Mouse (Mus musculus): Measurements from ENCODE around the gene Naf1. TPM values are rescaled to one million over a fixed set of nuclear protein-coding genes. Genes with fewer than 3 reads are reported as not detected.

Gene Naf1
- polyA plus RNA-seq, 1 experiment: 6.4 TPM

- no peak for DNase-seq
- no peak overlapping the region for H3K27ac ChIP-seq (ENCODE audit: insufficient read depth, low read length)
- no peak for TF ChIP-seq CTCF (IDR thresholded peaks at IDR 0.05; ENCODE audit: borderline replicate concordance, insufficient read depth, low read depth, low read length)
- no peak for TF ChIP-seq POLR2A (IDR thresholded peaks at IDR 0.05; ENCODE audit: borderline replicate concordance, insufficient read depth, low read length)
- no peak overlapping the region for H3K4me3 ChIP-seq (replicated peaks; ENCODE audit: insufficient read depth, low read depth, low read length)
- no peaks in the 10 kb centered on the region for H3K27me3 ChIP-seq (ENCODE audit: control insufficient read depth, insufficient read depth, low read length)
- no peaks in the 10 kb centered on the region for H3K4me1 ChIP-seq (ENCODE audit: control insufficient read depth, insufficient read depth, low read length)
- WGBS: 71% methylated on average over 1 of the region's 1 CpGs
Measured at GRCm38 (mm10) chr8:66883866-66884265, 23.8 kb downstream of the Naf1 start.

- DNase-seq: no peak
- Histone ChIP-seq H3K27me3 (ENCODE audit: control insufficient read depth, insufficient read depth, low read length) (no peaks in the 10 kb centered on the region), H3K4me1 (ENCODE audit: control insufficient read depth, insufficient read depth, low read length) (no peaks in the 10 kb centered on the region), H3K4me3 (replicated peaks; ENCODE audit: insufficient read depth, low read depth, low read length) (no peak overlapping the region), H3K27ac (ENCODE audit: insufficient read depth, low read length) (no peak overlapping the region)
- TF ChIP-seq POLR2A (IDR thresholded peaks at IDR 0.05; ENCODE audit: borderline replicate concordance, insufficient read depth, low read length) (no peak), CTCF (IDR thresholded peaks at IDR 0.05; ENCODE audit: borderline replicate concordance, insufficient read depth, low read depth, low read length) (no peak)
- WGBS: 80% methylated on average over 2 of the region's 2 CpGs
Measured at GRCm38 (mm10) chr8:66891879-66892278, 31.9 kb downstream of the Naf1 start.

GRCm38 (mm10) chr8:66905000-66905399 lies 45.0 kb downstream of the Naf1 start:
- no peak overlapping the region for H3K4me3 ChIP-seq (replicated peaks; ENCODE audit: insufficient read depth, low read depth, low read length)
- TF ChIP-seq CTCF (IDR thresholded peaks at IDR 0.05; ENCODE audit: borderline replicate concordance, insufficient read depth, low read depth, low read length): no peak
- no peak for TF ChIP-seq POLR2A (IDR thresholded peaks at IDR 0.05; ENCODE audit: borderline replicate concordance, insufficient read depth, low read length)
- no peaks in the 10 kb centered on the region for H3K27me3 ChIP-seq (ENCODE audit: control insufficient read depth, insufficient read depth, low read length)
- WGBS: 25% methylated on average over 2 of the region's 2 CpGs
- no peak for DNase-seq
- H3K4me1 ChIP-seq (ENCODE audit: control insufficient read depth, insufficient read depth, low read length): no peaks in the 10 kb centered on the region
- no peak overlapping the region for H3K27ac ChIP-seq (ENCODE audit: insufficient read depth, low read length)

- H3K4me1 ChIP-seq (ENCODE audit: control insufficient read depth, insufficient read depth, low read length): no peaks in the 10 kb centered on the region
- 95% methylated on average over 4 of the region's 4 CpGs for WGBS
- TF ChIP-seq POLR2A (IDR thresholded peaks at IDR 0.05; ENCODE audit: borderline replicate concordance, insufficient read depth, low read length) (no peak), CTCF (IDR thresholded peaks at IDR 0.05; ENCODE audit: borderline replicate concordance, insufficient read depth, low read depth, low read length) (no peak)
- no peak overlapping the region for H3K27ac ChIP-seq (ENCODE audit: insufficient read depth, low read length)
- DNase-seq: no peak
- H3K4me3 ChIP-seq (replicated peaks; ENCODE audit: insufficient read depth, low read depth, low read length): no peak overlapping the region
- H3K27me3 ChIP-seq (ENCODE audit: control insufficient read depth, insufficient read depth, low read length): no peaks in the 10 kb centered on the region
Measured at GRCm38 (mm10) chr8:66905557-66905956, 45.5 kb downstream of the Naf1 start.

GRCm38 (mm10) chr8:66906116-66906515 lies 46.1 kb downstream of the Naf1 start:
- TF ChIP-seq CTCF (IDR thresholded peaks at IDR 0.05; ENCODE audit: borderline replicate concordance, insufficient read depth, low read depth, low read length) (no peak), POLR2A (IDR thresholded peaks at IDR 0.05; ENCODE audit: borderline replicate concordance, insufficient read depth, low read length) (no peak)
- WGBS: 67% methylated on average over 8 of the region's 8 CpGs

GRCm38 (mm10) chr8:66910684-66911083 lies 50.7 kb downstream of the Naf1 start:
- no peaks in the 10 kb centered on the region for H3K4me1 ChIP-seq (ENCODE audit: control insufficient read depth, insufficient read depth, low read length)
- WGBS: 20% methylated on average over 6 of the region's 6 CpGs
- TF ChIP-seq CTCF (IDR thresholded peaks at IDR 0.05; ENCODE audit: borderline replicate concordance, insufficient read depth, low read depth, low read length): no peak
- no peak for TF ChIP-seq POLR2A (IDR thresholded peaks at IDR 0.05; ENCODE audit: borderline replicate concordance, insufficient read depth, low read length)
- DNase-seq: no peak
- no peak overlapping the region for H3K4me3 ChIP-seq (replicated peaks; ENCODE audit: insufficient read depth, low read depth, low read length)
- no peaks in the 10 kb centered on the region for H3K27me3 ChIP-seq (ENCODE audit: control insufficient read depth, insufficient read depth, low read length)
- no peak overlapping the region for H3K27ac ChIP-seq (ENCODE audit: insufficient read depth, low read length)

More at GRCm38 (mm10) chr8:66906116-66906515, 46.1 kb downstream of the Naf1 start:
- no peak for DNase-seq
- H3K27ac ChIP-seq (ENCODE audit: insufficient read depth, low read length): no peak overlapping the region
- no peaks in the 10 kb centered on the region for H3K4me1 ChIP-seq (ENCODE audit: control insufficient read depth, insufficient read depth, low read length)
- H3K4me3 ChIP-seq (replicated peaks; ENCODE audit: insufficient read depth, low read depth, low read length): no peak overlapping the region
- no peaks in the 10 kb centered on the region for H3K27me3 ChIP-seq (ENCODE audit: control insufficient read depth, insufficient read depth, low read length)

GRCm38 (mm10) chr8:66913616-66914536 lies 53.9 kb downstream of the Naf1 start:
- no peak overlapping the region for H3K4me3 ChIP-seq (replicated peaks; ENCODE audit: insufficient read depth, low read depth, low read length)
- WGBS: 58% methylated on average over 14 of the region's 14 CpGs
- H3K27ac ChIP-seq (ENCODE audit: insufficient read depth, low read length): no peak overlapping the region
- H3K27me3 ChIP-seq (ENCODE audit: control insufficient read depth, insufficient read depth, low read length): no peaks in the 10 kb centered on the region
- no peak for DNase-seq
- no peak; the same call in 1 of the 2 replicates for TF ChIP-seq CTCF (IDR thresholded peaks at IDR 0.05; ENCODE audit: borderline replicate concordance, insufficient read depth, low read depth, low read length)
- H3K4me1 ChIP-seq (ENCODE audit: control insufficient read depth, insufficient read depth, low read length): no peaks in the 10 kb centered on the region

- Histone ChIP-seq H3K4me3 (replicated peaks; ENCODE audit: insufficient read depth, low read depth, low read length) (no peak overlapping the region), H3K4me1 (ENCODE audit: control insufficient read depth, insufficient read depth, low read length) (no peaks in the 10 kb centered on the region), H3K27ac (ENCODE audit: insufficient read depth, low read length) (no peak overlapping the region), H3K27me3 (ENCODE audit: control insufficient read depth, insufficient read depth, low read length) (no peaks in the 10 kb centered on the region)
- no peak for DNase-seq
- WGBS: 35% methylated on average over 7 of the region's 7 CpGs
- TF ChIP-seq CTCF (IDR thresholded peaks at IDR 0.05; ENCODE audit: borderline replicate concordance, insufficient read depth, low read depth, low read length): no peak
- TF ChIP-seq POLR2A (IDR thresholded peaks at IDR 0.05; ENCODE audit: borderline replicate concordance, insufficient read depth, low read length): no peak
Measured at GRCm38 (mm10) chr8:66916056-66916455, 56.0 kb downstream of the Naf1 start.

Data from cerebellum, adult 2 months (tissue).